Mouse (Mus musculus) liver, postnatal 0 days (tissue): Measurements from ENCODE around the gene Arhgef40.

Source experiments
- CTCF ChIP-seq: sonication (generic); IDR thresholded peaks from 2 replicates; pipeline ENCODE4 v1.5.1; 2016; ENCODE audit warnings: antibody characterized with exemption, low read depth
- EP300 ChIP-seq: IDR thresholded peaks from 2 replicates; pipeline ENCODE4 v1.6.1; 2016; ENCODE audit warnings: antibody characterized with exemption, low read depth, mild to moderate bottlenecking

DNA sequence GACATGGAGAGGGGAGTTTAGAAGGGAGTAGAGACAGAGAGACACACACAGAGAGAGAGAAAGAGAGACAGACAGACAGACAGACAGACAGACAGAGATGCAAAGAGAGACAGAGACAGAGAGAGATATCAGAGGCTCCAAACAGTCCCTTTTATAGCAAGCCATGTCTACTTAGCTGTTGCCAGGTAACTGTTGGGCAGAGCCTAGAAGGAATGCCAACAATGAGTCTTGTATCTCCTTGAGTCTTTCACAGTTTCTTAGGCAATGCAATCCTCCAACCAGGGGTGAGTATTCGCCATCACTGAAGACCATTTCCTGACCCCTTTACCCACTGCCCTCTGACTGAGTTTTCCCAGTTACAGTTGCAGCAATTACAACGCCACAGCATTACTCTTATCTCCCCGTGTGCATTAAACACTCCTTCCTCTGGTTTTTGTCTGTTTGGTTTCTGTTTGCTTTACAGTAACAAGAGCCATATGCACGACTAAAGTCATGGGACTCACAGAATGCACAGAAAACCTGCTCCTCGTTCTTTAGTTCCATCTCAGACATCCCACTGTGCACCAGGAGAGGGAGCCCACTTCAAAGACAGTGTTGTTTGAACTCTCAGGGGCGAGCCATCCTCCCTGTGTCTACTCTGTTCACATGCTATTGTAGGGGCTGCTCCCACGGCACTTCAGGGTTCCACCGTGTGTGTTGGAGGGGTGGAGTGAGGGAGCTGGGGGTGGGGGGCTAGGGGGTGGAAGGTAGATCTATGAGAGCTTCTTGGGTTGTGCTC lies 60.6 kb downstream of the Arhgef40 start:
- TF ChIP-seq CTCF: peak; percentile 69
- no peak for TF ChIP-seq EP300
